Mouse (Mus musculus): ENCODE data around the gene Arid1a. TPM values are rescaled to one million over a fixed set of nuclear protein-coding genes. Genes with fewer than 3 reads are reported as not detected.
A peak's percentile ranks its signal among the peaks of the same experiment; 100 is the strongest.

Arid1a gene
- 10 to 100 TPM; 37.7 to 42.1 TPM for total RNA-seq (2021)

DNA sequence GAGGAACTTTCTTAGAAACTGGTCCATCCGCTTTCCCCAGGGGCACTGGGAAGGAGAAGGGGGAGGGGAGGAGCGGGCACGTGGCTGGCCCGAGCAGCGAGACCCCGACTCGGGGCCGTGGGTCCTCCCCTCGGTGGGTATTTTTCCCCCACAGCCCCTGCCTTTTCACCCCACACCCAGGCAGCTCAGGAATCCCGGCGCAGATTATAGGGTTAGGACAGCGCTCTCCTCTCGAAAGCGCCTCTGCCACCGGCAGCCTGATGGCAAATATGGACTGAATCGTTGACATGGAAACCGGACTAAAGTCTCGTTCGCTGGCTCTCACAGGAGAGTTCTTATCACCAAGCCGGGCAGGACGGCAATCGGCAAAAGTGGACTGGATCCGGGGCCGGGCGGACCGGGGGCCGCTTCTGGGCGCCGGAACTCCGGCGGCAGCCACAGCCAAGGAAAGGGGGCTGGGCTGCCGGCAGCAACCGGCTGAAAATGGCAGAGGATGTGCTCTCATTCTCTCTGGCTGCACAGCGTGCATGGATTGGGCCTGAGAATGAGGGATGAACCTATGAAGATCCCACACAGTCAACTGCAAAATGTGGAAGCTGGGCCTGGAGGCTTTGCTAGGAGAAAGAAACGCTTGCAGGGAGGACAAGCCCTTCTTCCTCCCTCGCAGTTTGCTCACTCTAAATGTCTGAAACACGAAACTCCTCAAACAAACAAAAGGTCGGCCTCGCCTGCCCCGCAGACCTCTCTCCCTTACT lies at the start of gene Arid1a:
TSS of gene Arid1a (minus strand) at position 256 of the 755 bp plus-strand sequence.
- intact Hi-C loops (cut with DNase I): loop anchor here (1.0 kb wide), 1 partner anchor 58 kb away; no protein-coding TSS in a partner anchor
- peak; percentile 95 to 97 for DNase-seq

DNA sequence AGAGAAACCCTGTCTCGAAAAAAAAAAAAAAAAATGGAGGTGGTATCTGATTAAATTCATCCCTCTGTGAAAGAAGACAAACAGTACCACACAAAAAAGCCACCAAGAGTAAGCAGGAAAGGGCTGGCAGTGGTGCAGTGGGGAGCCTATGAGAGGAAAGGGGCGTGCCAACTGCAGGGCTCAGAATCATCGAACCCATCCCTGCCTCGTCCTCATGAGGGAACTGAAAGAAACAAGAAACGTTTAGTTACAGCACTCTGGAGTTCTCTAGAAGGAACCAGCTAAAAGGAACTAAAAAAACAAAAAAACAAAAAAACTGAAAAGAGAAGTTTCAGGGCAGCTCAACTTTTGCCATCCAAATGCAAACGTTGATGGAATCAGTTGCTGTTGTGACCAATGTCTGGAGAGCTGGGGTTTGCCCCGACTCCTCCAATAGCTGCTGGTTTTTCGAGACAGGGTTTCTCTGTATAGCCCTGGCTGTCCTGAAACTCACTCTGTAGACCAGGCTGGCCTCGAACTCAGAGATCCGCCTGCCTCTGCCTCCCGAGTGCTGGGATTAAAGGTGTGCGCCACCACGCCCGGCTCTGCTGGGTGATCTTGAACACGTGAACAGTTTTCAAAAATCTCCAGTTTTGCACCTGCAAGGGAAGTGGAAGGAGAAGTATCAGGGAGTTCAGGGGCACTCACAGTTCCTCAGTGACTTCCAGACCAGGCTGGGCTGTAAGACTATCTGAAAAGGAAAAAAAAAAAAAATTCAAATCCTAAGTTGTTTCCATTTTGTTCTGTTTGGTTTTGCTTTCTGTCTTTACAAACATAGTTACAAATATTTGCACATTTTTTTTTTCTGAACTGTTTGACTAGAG lies 48.1 kb upstream of the Arid1a start:
- intact Hi-C loops (cut with DNase I): no loop called here
- DNase-seq: no peak

DNA sequence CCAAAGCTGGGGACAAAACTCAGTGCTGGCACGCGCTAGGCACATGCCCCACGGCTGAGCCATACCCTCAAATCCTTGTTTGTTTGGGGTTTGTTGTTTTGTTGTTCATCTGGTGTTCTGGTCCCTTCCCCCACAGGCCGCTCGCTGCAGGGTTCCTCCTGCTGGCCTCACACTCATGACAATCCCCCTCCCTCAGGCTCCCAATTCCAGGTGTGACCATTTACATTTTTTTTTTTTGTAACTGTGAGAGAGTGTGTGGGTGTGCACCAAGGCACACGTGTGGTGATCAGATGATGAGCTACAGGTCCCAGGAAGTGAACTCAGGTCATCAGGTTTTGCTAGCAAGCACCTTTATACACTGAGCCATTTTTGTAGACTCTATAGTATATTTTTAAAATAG lies 44.0 kb upstream of the Arid1a start:
- intact Hi-C loops (cut with DNase I): no loop called here
- DNase-seq: no peak

DNA sequence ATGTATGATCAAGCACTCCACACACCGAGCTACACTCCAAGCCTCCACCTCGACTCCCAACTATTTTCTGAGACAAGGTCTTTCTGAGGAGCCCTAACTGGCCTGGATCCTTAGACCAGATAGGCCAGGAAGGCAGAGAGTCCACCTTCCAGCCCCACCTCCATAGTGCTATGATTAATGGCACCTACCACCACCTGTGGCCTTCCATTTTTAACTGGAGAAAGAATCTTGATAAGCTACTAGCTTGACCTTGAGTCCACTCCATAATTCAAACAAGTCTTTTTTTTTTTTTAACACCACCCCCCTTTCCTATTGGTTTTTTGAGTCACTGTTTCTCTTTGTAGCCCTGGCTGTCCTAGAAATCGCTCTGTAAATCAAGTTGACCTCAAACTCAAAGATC lies 36.7 kb upstream of the Arid1a start:
- intact Hi-C loops (cut with DNase I): no loop called here
- DNase-seq: no peak

DNA sequence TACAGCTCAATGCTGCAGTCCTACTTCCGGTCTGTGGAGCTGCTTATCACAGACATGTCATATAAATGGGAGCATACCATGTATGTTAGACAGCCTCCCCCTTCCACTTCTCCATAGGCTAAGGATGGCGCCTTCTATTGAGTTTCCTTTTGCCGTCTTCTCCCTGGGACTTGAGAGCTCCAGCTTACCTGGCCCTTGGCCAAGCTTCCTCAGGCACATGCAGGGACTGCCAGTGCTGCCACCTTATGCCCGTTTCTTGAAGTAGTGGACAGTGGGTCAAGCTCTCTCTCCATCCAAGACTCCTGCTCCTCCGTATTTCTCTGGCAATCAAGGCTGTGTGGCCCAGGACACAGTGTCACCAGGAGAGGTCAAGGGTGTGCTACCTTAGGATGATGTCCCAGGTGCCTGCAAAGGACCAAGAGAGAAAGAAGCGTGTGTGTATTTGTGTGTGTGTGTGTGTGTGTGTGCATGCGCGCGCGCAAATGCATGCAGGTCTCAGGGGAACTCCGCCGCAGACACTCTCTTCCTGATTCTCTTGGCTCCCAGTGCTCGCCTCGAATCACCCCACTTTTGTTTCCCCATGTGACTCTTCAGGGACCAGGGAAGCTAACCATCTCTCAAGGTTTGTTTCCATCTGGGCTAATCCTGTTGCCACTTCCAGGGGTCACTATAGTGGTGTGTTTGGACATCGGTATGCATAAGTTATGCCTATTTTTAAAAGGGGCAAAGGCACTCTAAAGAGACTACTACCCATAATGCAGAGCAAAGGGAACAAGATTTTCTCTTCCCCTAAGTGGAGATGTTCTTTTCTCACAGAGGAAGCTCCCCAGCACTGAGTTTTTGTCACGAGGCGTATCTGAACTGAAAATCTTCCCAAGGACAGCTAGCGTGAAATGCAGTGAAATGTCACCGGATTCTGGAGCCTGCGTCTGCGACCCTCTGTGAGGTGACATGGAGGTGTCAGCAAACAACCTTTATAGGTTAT lies 18.3 kb upstream of the Arid1a start:
- DNase-seq: peak; percentile 80 to 83
- intact Hi-C loops (cut with DNase I): loop anchor here (1.0 to 2.0 kb wide), 2 partner anchors 36 to 104 kb away; no protein-coding TSS in a partner anchor

DNA sequence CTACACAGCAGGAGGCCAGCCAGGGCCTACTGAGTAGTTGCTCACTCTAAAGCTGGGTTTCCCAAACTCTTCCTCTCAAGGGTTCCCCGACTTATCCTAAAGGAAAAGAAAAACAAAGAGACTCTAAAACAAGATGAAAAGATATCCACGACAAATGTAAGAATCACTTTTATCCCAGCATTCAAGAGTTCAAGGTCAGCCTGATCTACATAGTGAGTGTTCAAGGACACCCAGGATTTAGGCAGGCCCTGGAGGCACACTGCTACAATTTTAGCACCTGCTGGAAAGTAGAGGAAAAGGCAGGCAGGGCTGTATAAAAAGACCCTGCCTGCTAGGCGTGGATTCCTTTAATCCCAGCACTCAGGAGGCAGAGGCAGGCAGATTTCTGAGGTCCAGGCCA lies 12.6 kb upstream of the Arid1a start:
- intact Hi-C loops (cut with DNase I): no loop called here
- DNase-seq: no peak

DNA sequence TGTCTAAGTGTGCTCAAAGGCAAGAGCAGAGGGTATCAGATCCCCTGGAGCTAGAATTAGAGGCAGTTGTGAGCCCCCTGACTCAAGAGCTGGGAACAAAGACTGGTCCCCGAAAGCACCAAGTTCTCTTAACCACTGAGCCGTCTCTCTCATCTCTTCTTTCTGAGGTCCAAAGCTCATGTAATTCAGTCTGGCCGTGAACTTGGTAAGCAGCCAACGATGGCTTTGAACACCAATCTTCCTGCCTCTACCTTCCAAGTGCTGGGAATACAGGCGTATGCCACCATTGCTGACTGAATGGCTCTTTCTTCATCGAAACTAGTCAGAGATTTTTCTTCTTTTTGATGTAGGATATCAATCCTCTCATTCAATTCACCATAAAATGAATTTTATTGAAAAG lies 6.5 kb upstream of the Arid1a start:
- intact Hi-C loops (cut with DNase I): no loop called here
- DNase-seq: no peak

DNA sequence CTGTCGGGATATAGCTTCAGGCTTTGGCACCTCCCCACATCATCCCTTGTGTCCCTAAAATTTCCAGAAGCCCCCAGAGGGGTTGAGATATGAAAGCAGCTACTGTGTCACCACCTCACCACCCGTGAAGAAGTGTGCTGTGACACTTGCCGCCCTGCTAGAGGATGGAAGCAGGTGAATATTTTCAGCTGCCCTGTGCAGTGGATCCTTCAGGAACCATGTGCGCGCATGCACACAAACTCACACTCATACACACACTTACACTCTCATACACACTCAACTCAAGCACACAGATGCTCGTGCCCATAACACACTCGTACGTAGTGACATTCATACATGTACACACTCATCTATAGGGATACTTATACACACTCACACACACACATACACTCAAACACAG lies 3.1 kb upstream of the Arid1a start:
- intact Hi-C loops (cut with DNase I): no loop called here
- DNase-seq: no peak

DNA sequence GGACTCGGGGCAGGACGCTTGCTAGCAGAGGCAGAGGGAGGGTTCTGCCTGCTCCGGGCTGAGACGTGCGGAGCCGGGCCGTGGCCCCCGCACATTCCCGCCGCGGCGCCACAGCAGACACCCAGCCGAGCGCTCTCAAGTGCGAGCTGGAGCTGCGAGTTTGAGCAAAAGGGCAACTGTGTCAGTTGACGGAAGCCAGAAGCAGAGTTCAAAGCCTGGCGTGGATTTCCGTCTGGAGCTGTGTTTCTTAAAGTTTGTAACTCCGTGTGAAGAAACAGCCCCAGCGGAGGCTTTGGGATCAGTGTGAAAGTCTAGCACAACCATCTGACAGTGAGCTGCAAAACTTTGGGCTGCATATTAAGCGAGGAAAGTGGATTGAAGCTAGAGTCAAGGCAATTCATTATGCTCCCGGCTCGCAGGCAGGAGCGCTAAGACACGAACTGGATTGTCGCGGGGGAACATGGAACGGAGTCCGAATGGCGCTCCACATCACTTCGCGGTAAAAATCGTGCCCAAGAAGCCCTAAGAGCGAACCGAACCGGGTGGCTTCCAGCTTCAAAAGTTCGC lies 783 bp upstream of the Arid1a start:
- intact Hi-C loops (cut with DNase I): loop anchor here (1.0 kb wide), 1 partner anchor 57 kb away; no protein-coding TSS in a partner anchor
- peak; percentile 87 for DNase-seq

DNA sequence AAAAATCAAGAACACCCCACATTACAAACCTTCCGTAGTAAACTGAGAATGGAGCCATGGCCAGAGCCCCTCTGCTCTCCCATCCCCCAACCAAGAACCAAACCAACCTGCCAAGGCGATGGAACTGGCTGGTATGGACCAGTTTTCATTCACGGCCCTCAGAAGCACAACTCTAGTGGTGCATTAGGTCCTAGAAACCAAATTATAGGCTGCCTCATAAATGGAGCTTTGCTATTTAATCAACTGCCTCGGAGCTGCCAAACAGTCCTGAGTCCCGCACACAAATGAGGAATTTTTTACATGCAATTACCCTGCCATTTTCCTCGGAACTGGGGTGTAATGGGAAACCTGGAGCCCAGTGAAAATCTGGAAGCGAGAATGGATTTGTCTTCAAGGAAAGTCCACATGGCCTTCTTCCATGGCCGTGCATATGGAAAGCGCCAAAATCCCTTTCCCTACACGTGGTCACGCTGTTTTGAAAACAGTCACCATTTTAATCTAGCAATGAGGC lies 653 bp downstream of the Arid1a start:
- intact Hi-C loops (cut with DNase I): no loop called here

DNA sequence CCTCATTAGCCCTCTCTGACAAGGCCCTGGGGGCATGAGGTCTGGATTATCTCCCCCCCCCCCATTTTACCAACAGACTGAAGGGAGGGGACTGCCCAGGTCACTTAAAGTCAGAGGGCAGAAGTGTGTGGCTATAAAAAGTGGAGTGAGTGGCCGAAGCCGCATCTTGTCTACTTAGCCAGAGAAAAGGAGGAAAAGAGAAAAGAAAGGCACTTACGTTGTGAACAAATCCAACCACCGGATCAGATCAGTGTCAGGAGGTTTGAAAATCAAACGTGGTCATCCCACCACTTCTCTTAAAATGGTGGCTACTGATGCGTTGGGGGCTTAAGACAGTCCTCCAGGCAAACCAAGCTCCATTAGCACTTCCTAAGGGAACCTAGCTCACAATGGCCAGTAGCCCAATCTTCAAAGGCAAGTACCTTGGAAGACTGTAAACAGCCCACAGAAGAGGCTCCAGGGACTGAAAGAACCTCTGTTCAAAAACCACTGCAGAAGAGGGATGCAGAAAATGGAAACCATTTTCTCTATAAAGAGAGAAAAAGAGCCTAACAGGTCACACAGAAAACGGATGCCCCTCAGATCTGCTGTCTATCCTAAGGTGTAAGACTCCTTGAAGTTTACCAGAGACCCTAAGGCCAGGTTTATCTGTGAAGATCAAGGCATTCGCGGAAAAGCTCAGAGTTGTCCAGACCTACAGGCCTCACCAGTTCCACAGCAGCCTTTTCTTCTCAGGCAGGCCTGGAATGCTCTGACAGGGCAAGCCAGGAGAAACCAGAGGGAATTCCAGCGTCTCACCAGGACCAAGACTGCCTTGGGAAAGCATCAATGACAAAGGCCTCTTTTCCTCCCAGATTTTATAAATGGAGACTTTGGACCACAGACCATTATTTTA lies 1.5 kb downstream of the Arid1a start:
- DNase-seq: no peak
- intact Hi-C loops (cut with DNase I): loop anchor here (1.0 kb wide), 2 partner anchors 58 to 84 kb away; no protein-coding TSS in a partner anchor

More for the DNA sequence above, 653 bp downstream of the Arid1a start:
- no peak for DNase-seq

DNA sequence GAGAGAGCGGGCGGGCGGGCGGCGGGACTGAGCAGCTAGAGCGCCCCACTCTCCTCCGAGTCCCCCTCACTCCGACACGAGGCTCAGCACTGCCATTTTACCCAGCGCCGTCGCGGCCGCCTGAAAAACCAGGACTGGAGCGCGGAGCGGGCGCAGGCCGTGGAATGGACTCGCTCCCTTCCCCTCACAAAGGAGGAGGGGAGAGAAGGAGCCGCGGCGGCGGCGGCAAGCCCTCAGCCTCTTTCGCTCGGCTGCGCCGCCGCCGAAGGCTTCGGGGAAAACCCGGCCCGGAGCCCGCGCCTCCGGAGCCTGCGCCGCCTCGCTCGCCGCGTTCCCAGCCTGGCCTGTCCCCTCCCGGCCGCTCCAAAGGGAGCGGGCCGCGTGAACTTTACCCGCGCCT lies 2.3 kb downstream of the Arid1a start:
- intact Hi-C loops (cut with DNase I): loop anchor here (1.0 kb wide), 2 partner anchors 59 to 83 kb away; no protein-coding TSS in a partner anchor
- peak; percentile 100 for DNase-seq

DNA sequence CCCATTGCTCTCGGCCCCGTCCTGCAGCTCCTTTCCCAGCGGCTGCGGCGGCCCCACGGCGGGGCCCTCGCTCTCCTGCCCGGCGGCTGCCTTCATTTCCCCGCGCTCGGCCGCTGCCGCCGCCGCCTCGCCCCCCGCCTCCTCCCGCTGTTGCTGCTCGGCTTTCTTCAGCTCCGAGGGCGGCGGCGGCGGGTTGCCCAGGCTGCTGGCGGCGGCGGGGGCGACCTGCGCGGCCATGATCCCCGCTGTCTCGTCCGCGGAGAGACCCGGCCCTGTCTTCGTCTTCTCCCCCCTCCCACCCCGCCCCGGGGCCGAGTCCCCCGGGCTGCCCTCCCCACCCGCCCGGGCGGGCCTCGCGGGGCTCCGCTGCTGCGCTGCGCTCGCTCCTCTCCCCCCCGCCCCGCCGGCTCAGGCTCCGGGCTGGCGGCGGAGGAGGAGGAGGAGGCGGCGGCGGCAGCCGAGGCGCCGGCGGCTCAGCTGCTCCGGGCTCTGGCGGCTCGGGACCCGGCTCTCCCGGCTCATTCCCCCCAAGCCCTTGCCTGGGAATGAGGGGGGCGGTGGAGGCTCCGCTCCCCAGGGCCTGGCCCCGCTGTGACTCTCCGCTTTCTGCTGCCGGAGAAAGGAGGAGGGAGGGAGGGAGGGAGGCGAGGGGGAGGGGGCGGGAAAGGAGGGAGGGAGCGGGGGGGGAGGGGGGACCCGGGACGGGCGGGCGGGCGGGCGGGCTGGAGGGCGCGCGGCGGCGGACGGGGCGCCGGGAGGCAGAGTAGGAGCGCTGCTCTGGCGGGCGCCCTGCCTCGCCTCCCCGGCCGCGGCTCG lies 3.0 kb downstream of the Arid1a start:
- DNase-seq: peak; percentile 73 to 87
- intact Hi-C loops (cut with DNase I): loop anchor here (1.0 to 2.0 kb wide), 3 partner anchors 47 to 82 kb away; no protein-coding TSS in a partner anchor

DNA sequence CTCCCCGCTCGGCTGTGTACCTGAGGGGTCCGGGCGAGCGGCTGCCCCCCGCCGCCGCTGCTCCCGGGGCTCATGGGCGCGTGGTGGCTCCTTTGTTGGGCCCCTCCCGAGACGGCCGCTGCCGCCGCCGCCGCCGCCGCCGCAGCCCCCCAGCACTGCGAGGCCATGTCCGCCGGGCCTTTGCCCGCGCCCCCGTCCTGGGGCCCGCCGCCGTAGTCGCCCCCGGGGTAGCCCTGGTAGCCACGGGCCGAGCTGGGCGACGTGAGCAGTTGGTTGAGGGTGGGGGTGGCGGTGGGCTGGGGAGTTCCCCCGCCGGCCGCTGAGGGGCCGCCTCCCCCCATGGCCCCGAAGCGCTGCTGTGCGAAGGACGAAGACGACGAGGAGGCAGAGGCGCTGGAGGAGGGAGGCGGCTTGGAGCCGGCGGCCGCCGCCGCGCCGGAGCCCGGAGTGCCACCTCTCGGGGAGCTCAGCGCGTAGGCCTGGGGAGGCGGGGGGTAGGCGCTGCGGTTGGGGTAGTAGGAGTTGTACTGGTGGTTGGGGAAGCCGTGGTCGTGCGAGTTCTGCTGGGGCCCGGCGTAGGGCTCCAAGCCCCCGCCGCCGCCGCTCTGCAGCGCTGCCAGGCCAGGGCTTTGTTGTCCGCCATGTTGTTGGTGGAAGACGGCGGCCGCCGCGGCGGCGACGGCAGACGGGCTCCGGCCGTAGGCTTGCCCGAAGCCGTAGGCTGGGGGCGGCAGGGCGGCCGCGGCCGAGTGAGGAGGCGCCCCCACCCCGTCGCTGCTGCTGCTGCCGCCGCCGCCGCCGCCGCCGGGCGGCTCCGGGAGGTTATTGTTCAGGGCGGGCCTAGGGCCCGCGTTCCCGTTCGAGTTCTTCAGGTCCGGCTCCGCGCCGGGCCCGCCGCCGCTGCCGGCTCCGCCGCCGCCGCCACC lies 3.9 kb downstream of the Arid1a start:
- peak; percentile 54 to 73 for DNase-seq
- intact Hi-C loops (cut with DNase I): loop anchor here (2.0 kb wide), 1 partner anchor 46 kb away; no protein-coding TSS in a partner anchor

DNA sequence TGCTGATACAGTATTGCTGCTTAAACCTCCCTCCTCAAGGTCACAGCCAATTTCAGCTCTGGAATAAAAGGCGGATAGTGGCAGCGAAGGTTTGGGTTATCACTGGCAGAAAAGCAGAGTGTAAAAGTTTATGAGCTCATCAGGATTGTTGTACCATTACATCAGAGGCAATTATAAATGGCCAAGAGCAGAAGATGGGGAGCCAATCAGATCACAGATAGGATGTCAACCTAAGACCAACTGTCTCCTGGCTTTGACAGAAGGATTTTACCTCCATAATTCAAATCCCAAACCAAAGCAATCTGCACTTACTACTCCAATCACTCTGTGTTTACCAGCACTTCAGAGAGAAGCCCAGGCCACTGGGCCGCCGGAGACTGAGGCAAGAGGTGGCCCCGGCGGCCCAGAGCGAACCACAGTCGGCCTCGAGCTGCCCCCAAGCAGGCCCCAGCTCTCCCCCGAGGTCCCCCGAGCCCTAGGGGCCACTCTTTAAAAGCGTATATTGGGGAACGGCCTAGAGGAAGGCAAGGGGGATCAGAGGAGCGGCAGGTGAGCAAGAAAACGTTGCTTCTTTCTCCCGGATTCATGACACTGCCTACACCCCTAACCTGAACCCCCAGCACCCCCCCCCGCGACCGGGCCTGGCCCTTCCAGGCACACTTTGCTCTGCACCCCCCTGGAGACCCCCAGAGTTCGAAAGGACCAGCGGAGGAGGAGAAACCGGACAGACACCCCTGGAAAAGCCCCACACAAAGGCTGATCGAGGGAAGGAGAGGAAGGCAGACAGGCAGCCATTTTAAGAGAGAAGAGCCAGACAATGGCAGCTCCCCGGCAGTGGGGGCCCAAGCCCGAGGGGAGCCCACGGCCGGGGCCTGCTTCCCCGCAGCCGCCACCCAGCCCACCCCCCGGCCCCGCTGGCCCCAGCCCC lies 4.8 kb downstream of the Arid1a start:
- intact Hi-C loops (cut with DNase I): loop anchor here (1.0 to 2.0 kb wide), 3 partner anchors 21 to 79 kb away; partner anchors contain the start of gene Pigv
- peak; percentile 36 to 65 for DNase-seq
